23 mouse cellular contexts compared by ENCODE assay signal in the genomic region with DNA sequence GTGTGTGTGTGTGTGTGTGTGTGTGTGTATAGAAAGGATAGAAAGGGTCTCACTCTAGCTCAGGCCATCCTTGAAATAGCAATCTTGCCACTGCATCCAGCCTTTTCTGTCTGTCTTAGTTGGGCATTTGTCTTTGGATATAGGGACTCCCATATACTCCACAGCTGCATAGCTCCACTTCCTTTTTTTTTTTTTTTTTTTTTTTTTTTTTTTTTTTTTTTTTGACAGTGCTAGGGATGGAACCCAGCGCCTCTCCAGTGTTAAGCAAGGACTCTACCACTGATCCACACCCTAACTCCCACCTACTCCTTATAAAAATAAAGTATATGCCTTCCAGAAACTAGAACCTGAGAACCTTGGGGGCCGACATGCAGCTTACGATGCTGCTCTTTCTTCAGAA. TPM values are rescaled to one million over a fixed set of nuclear protein-coding genes. Genes with fewer than 3 reads are reported as not detected.
DNase-seq lines count a peak whose midpoint lies in the region; ATAC-seq and TF ChIP-seq lines count a peak whose summit lies in the region.
"Had no signal": no experiment of that assay in that cellular context is flagged by ENCODE, and none has a peak within 500 bp of the region (broad histone marks: within the 10 kb centered on the region; RNA-seq: fewer than 3 reads in every experiment).

No protein-coding gene starts in this region.

- no peak overlapping the region for H3K4me3 ChIP-seq in CH12.LX (replicated peaks in 1 of 3; ENCODE audit: low read depth in 2 of 3, low read length in 2 of 3, poor library complexity in 1 of 3)
- no peak overlapping the region for H3K4me3 ChIP-seq in ES-E14 (ENCODE audit: insufficient read depth in 1 of 2, low read depth in 1 of 2, low read length in 2 of 2, poor library complexity in 1 of 2, severe bottlenecking in 1 of 2)
- H3K4me3 ChIP-seq in midbrain, embryonic 15.5 days, result no peak overlapping the region
- H3K4me3 ChIP-seq: embryonic facial prominence, embryonic 13.5 days; embryonic facial prominence, embryonic 15.5 days; erythroblast, embryonic 14.5 days; forebrain, embryonic 10.5 days; forebrain, embryonic 12.5 days had no signal

- no peaks in the 10 kb centered on the region for H3K27me3 ChIP-seq in CH12.LX (replicated peaks)
- H3K27me3 ChIP-seq in midbrain, embryonic 15.5 days (replicated peaks), result no peaks in the 10 kb centered on the region
- H3K27me3 ChIP-seq: embryonic facial prominence, embryonic 13.5 days; embryonic facial prominence, embryonic 15.5 days; forebrain, embryonic 12.5 days; Patski had no signal

- in situ Hi-C loops in CH12.LX (cut with MboI; ENCODE audit: low pct_ligation_motif_present, low pct_unique_long_range_greater_than_20kb, low sequenced_read_pairs), result no loop called here
- in situ Hi-C loops in ES-E14 (cut with MboI; ENCODE audit: low sequenced_read_pairs in 2 of 2, unreplicated experiment in 2 of 2), result no loop called here

- TF ChIP-seq RAD21 in CH12.LX (IDR thresholded peaks at IDR 0.05; ENCODE audit: low read depth, low read length), result no peak

- TF ChIP-seq CTCF in CH12.LX (conservative IDR thresholded peaks at IDR 0.05 in 1 of 2, IDR thresholded peaks at IDR 0.05 in 1 of 2; ENCODE audit: low read depth in 2 of 2, low read length in 2 of 2), result no peak

- H3K9ac ChIP-seq in CH12.LX (ENCODE audit: insufficient read depth, low read depth) (no peak overlapping the region), ES-E14 (ENCODE audit: insufficient read depth, low read depth, low read length, poor library complexity, severe bottlenecking) (no peak overlapping the region)
- no peak overlapping the region for H3K9ac ChIP-seq in midbrain, embryonic 15.5 days
- H3K9ac ChIP-seq: embryonic facial prominence, embryonic 13.5 days; embryonic facial prominence, embryonic 15.5 days; forebrain, embryonic 12.5 days had no signal

- ATAC-seq in midbrain, embryonic 15.5 days (replicated peaks), result no peak
- ATAC-seq: activated CD4-positive, CD25-positive, alpha-beta regulatory T cell, adult 4 months; forebrain, embryonic 14.5 days; forebrain, embryonic 16.5 days; Patski had no signal

- dilution Hi-C loops in CH12.LX (cut with MboI; ENCODE audit: extremely low pct_ligation_motif_present, extremely low pct_unique_long_range_greater_than_20kb, low sequenced_read_pairs), result no loop called here

- no peak overlapping the region for H3K4me2 ChIP-seq in CH12.LX (ENCODE audit: insufficient read depth, low read depth, poor library complexity, severe bottlenecking)
- H3K4me2 ChIP-seq in midbrain, embryonic 15.5 days, result no peak overlapping the region
- H3K4me2 ChIP-seq: embryonic facial prominence, embryonic 13.5 days; embryonic facial prominence, embryonic 15.5 days; forebrain, embryonic 12.5 days had no signal

- H3K36me3 ChIP-seq in CH12.LX (replicated peaks in 1 of 2; ENCODE audit: control insufficient read depth in 1 of 2, insufficient read depth in 1 of 2, low read length in 1 of 2) (peaks cover 41 to 74% of the 10 kb centered on the region in 2 experiments), ES-E14 (ENCODE audit: control insufficient read depth, insufficient read depth, low read length, poor library complexity, severe bottlenecking) (peaks cover 28% of the 10 kb centered on the region)
- peaks cover 35% of the 10 kb centered on the region for H3K36me3 ChIP-seq in midbrain, embryonic 15.5 days (replicated peaks)

- H3K79me2 ChIP-seq in CH12.LX (replicated peaks; ENCODE audit: control insufficient read depth, extremely low read depth, insufficient read depth, poor library complexity, severe bottlenecking), result 0 out of 2 replicates have a peak, but pooled peaks cover 3% of the 10 kb centered on the region

- H3K9me3 ChIP-seq in CH12.LX (replicated peaks; ENCODE audit: low read length) (no peaks in the 10 kb centered on the region), ES-E14 (ENCODE audit: control insufficient read depth, insufficient read depth, low read depth, low read length) (no peaks in the 10 kb centered on the region)
- no peaks in the 10 kb centered on the region for H3K9me3 ChIP-seq in midbrain, embryonic 15.5 days
- H3K9me3 ChIP-seq: embryonic facial prominence, embryonic 13.5 days; embryonic facial prominence, embryonic 15.5 days; forebrain, embryonic 10.5 days; forebrain, embryonic 12.5 days had no signal

- DNase-seq in CH12.LX (ENCODE audit: extremely low read depth) (no peak), ES-E14 (ENCODE audit: low read depth, low spot score) (no peak)
- peak; percentile 0 for DNase-seq in naive thymus-derived CD4-positive, alpha-beta T cell, adult 2 months (ENCODE audit: low read depth)
- no peak for DNase-seq in embryo, embryonic 10 days (ENCODE audit: low spot score)
- DNase-seq: adrenal gland, adult 8-10 months; adrenal gland, postnatal 14 days; adrenal gland, postnatal 36 days; cerebellum, adult 11-12 months; cerebellum, adult 2 months; cerebellum, adult 9-10 months; cerebellum, postnatal 10 days; cerebellum, postnatal 25 days; embryo, embryonic 11 days had no signal

- H3K4me1 ChIP-seq in CH12.LX (ENCODE audit: control insufficient read depth in 1 of 2, insufficient read depth in 2 of 2) (peaks cover 0 to 10% of the 10 kb centered on the region in 2 experiments; a peak in 2 of 4 replicates), ES-E14 (ENCODE audit: control insufficient read depth in 2 of 2, insufficient read depth in 2 of 2, low read length in 2 of 2, poor library complexity in 1 of 2) (no peaks in the 10 kb centered on the region)
- H3K4me1 ChIP-seq in midbrain, embryonic 15.5 days, result no peaks in the 10 kb centered on the region
- H3K4me1 ChIP-seq: embryonic facial prominence, embryonic 13.5 days; embryonic facial prominence, embryonic 15.5 days; forebrain, embryonic 10.5 days; forebrain, embryonic 12.5 days had no signal

- 95% methylated on average over 3 of the region's 3 CpGs for WGBS in midbrain, embryonic 15.5 days

- TF ChIP-seq EP300 in CH12.LX (IDR thresholded peaks at IDR 0.05; ENCODE audit: low read length), result no peak

- no peak for TF ChIP-seq POLR2A in CH12.LX (IDR thresholded peaks at IDR 0.05; ENCODE audit: low read depth, low read length)

- no peak overlapping the region for H3K27ac ChIP-seq in CH12.LX (ENCODE audit: insufficient read depth, low read depth)
- no peak overlapping the region for H3K27ac ChIP-seq in ES-E14 (ENCODE audit: insufficient read depth, low read depth, low read length, poor library complexity, severe bottlenecking)
- no peak overlapping the region for H3K27ac ChIP-seq in midbrain, embryonic 15.5 days
- H3K27ac ChIP-seq: embryonic facial prominence, embryonic 13.5 days; embryonic facial prominence, embryonic 15.5 days; forebrain, embryonic 10.5 days; forebrain, embryonic 12.5 days had no signal

TF ChIP-seq in CH12.LX, 34 proteins besides CTCF, POLR2A, EP300 and RAD21:
- TF ChIP-seq NRF1 (IDR thresholded peaks at IDR 0.05; ENCODE audit: low read depth, low read length), result no peak
- peak; percentile 93 for TF ChIP-seq ZNF384 (IDR thresholded peaks at IDR 0.05; ENCODE audit: low read depth, low read length)

TF ChIP-seq in ES-E14, 5 proteins besides CTCF, POLR2A, EP300 and RAD21:
- TF ChIP-seq HCFC1 (IDR thresholded peaks at IDR 0.05; ENCODE audit: borderline replicate concordance, insufficient read depth, low read length) (no peak), CHD2 (IDR thresholded peaks at IDR 0.05; ENCODE audit: low read depth, low read length) (no peak), ZNF384 (IDR thresholded peaks at IDR 0.05; ENCODE audit: low read depth, low read length) (0 out of 2 replicates have a peak, but pooled peaks have one; percentile 9)

RNA-seq across cellular contexts. Expression of a gene that starts 21.5 kb away (rescaled TPM):
- total RNA-seq in CH12.LX (2012; rRNA removed) (40.5 and 55.0 TPM in 2 replicates), CH12.LX (2014; rRNA removed) (37.2 and 42.7 TPM in 2 replicates), ES-E14 (2012; rRNA removed) (23.4 and 27.6 TPM in 2 replicates)
- polyA plus RNA-seq in CH12.LX (2012; ENCODE audit: insufficient read length, low read depth), result 33.8 and 39.6 TPM in 2 replicates
- 22.9 and 23.1 TPM in 2 replicates for polyA plus RNA-seq in midbrain, embryonic 15.5 days (2015; fragmentation: Nextera tagmentation; extraction: Ambion mirVana)
